ENCODE assay signal across 9 mouse cellular contexts in genomic region chr2:127341159-127341558, GRCm38 (mm10). TPM values are rescaled to one million over a fixed set of nuclear protein-coding genes. Genes with fewer than 3 reads are reported as not detected.
DNase-seq lines count a peak whose midpoint lies in the region; ATAC-seq and TF ChIP-seq lines count a peak whose summit lies in the region.
"Had no signal": no experiment of that assay in that cellular context is flagged by ENCODE, and none has a peak within 500 bp of the region (broad histone marks: within the 10 kb centered on the region; RNA-seq: fewer than 3 reads in every experiment).

No protein-coding gene starts in this region.

- H3K36me3 ChIP-seq in midbrain, embryonic 11.5 days (ENCODE audit: control insufficient read depth, insufficient read depth, low read length) = no peaks in the 10 kb centered on the region
- no peaks in the 10 kb centered on the region for H3K36me3 ChIP-seq in midbrain, embryonic 16.5 days (ENCODE audit: control insufficient read depth, insufficient read depth, low read length)
- no peaks in the 10 kb centered on the region for H3K36me3 ChIP-seq in limb, embryonic 14.5 days (ENCODE audit: control insufficient read depth, insufficient read depth, low read length)

- ATAC-seq in midbrain, embryonic 11.5 days (ENCODE audit: low FRiP score) = peak; percentile 57
- ATAC-seq in midbrain, embryonic 16.5 days = no peak
- ATAC-seq in limb, embryonic 14.5 days (ENCODE audit: low FRiP score, low read depth) = no peak
- ATAC-seq in inflammation-experienced regulatory T-cells, adult 6 months = no peak

- H3K27me3 ChIP-seq in midbrain, embryonic 11.5 days (ENCODE audit: control insufficient read depth, insufficient read depth, low read length) = peaks cover 12% of the 10 kb centered on the region
- peaks cover 15% of the 10 kb centered on the region for H3K27me3 ChIP-seq in midbrain, embryonic 16.5 days (ENCODE audit: control insufficient read depth, insufficient read depth, low read depth, low read length)
- H3K27me3 ChIP-seq in limb, embryonic 14.5 days (ENCODE audit: control insufficient read depth, insufficient read depth, low read length) = peaks cover 10% of the 10 kb centered on the region; the same call in 1 of the 2 replicates

- DNase-seq in midbrain, embryonic 11.5 days (ENCODE audit: low spot score, missing footprints) = peak; percentile 93
- peak; percentile 66 for DNase-seq in ZHBTc4 (ENCODE audit: low read depth, low spot score)
- peak; percentile 77 for DNase-seq in embryo, embryonic 10 days (ENCODE audit: low spot score)
- peak; percentile 86 for DNase-seq in induced T-regulatory cell, adult 2 months (ENCODE audit: low read depth)
- DNase-seq in limb, embryonic 14.5 days (ENCODE audit: low spot score) = peak; percentile 53
- DNase-seq in ovary, postnatal 10 days (ENCODE audit: low spot score) = peak; percentile 15

- no peak overlapping the region for H3K27ac ChIP-seq in midbrain, embryonic 11.5 days (ENCODE audit: low read depth, low read length)
- H3K27ac ChIP-seq in midbrain, embryonic 16.5 days (ENCODE audit: low read length) = no peak overlapping the region
- H3K27ac ChIP-seq in limb, embryonic 14.5 days (replicated peaks; ENCODE audit: low read depth, low read length) = no peak overlapping the region

- 26% methylated on average over 3 of the region's 3 CpGs for WGBS in midbrain, embryonic 11.5 days
- 12% methylated on average over 3 of the region's 3 CpGs for WGBS in midbrain, embryonic 16.5 days
- 22% methylated on average over 3 of the region's 3 CpGs for WGBS in limb, embryonic 14.5 days

- no peaks in the 10 kb centered on the region for H3K9me3 ChIP-seq in midbrain, embryonic 11.5 days (ENCODE audit: control insufficient read depth, low read length)
- H3K9me3 ChIP-seq in midbrain, embryonic 16.5 days (replicated peaks; ENCODE audit: control insufficient read depth, low read length, poor library complexity, severe bottlenecking) = no peaks in the 10 kb centered on the region
- H3K9me3 ChIP-seq in limb, embryonic 14.5 days (ENCODE audit: control insufficient read depth, low read length) = no peaks in the 10 kb centered on the region

- no peak for TF ChIP-seq POLR2A in limb, embryonic 14.5 days (IDR thresholded peaks at IDR 0.05; ENCODE audit: borderline replicate concordance, extremely low read depth, insufficient read depth, insufficient read length)

- no peak overlapping the region for H3K4me3 ChIP-seq in midbrain, embryonic 11.5 days (ENCODE audit: low read depth, low read length)
- no peak overlapping the region for H3K4me3 ChIP-seq in midbrain, embryonic 16.5 days (ENCODE audit: low read depth, low read length)
- no peak overlapping the region for H3K4me3 ChIP-seq in limb, embryonic 14.5 days (replicated peaks; ENCODE audit: low read length)

- H3K4me2 ChIP-seq in midbrain, embryonic 11.5 days = no peak overlapping the region
- no peak overlapping the region for H3K4me2 ChIP-seq in midbrain, embryonic 16.5 days (ENCODE audit: low read length)
- H3K4me2 ChIP-seq in limb, embryonic 14.5 days (replicated peaks; ENCODE audit: low read depth, low read length, severe bottlenecking) = no peak overlapping the region

- no peak overlapping the region for H3K9ac ChIP-seq in midbrain, embryonic 11.5 days (ENCODE audit: low read length)
- no peak overlapping the region for H3K9ac ChIP-seq in midbrain, embryonic 16.5 days (ENCODE audit: low read depth, low read length)
- H3K9ac ChIP-seq in limb, embryonic 14.5 days (ENCODE audit: low read depth, low read length, severe bottlenecking) = no peak overlapping the region

- peaks cover 3% of the 10 kb centered on the region; the same call in 1 of the 2 replicates for H3K4me1 ChIP-seq in midbrain, embryonic 11.5 days (ENCODE audit: control insufficient read depth, insufficient read depth, low read length)
- no peaks in the 10 kb centered on the region for H3K4me1 ChIP-seq in midbrain, embryonic 16.5 days (ENCODE audit: control insufficient read depth, insufficient read depth, low read length)
- no peaks in the 10 kb centered on the region for H3K4me1 ChIP-seq in limb, embryonic 14.5 days (ENCODE audit: control insufficient read depth, insufficient read depth, low read length)

RNA-seq across cellular contexts. Expression of gene Astl, which starts 2.7 kb away (rescaled TPM):
- polyA plus RNA-seq in midbrain, embryonic 11.5 days (2014; fragmentation: Nextera tagmentation; extraction: Ambion mirVana) = not detected in 2 replicates
- not detected in 2 replicates for polyA plus RNA-seq in midbrain, embryonic 16.5 days (2015; fragmentation: Nextera tagmentation; extraction: Ambion mirVana)
- polyA plus RNA-seq in limb, embryonic 14.5 days (2012; rRNA removed) = 0.04 and 0.08 TPM in 2 replicates
- 0.14 and 0.40 TPM in 2 replicates for polyA plus RNA-seq in limb, embryonic 14.5 days (2014; fragmentation: Nextera tagmentation; extraction: Ambion mirVana)
- polyA plus RNA-seq in inflammation-experienced regulatory T-cells, adult 6 months (2017; shearing (Covaris generic)) = under 1 TPM in 2 of 3 experiments, not detected in 1; 0.21 to 0.35 TPM
- polyA plus RNA-seq: liver, embryonic 16.5 days had no signal

RNA-seq across cellular contexts. Expression of gene Dusp2, which starts 5.2 kb away (rescaled TPM):
- polyA plus RNA-seq in midbrain, embryonic 11.5 days (2014; fragmentation: Nextera tagmentation; extraction: Ambion mirVana) = 3.4 and 4.4 TPM in 2 replicates
- polyA plus RNA-seq in midbrain, embryonic 16.5 days (2015; fragmentation: Nextera tagmentation; extraction: Ambion mirVana) = 10.8 and 15.6 TPM in 2 replicates
- 5.7 and 7.8 TPM in 2 replicates for polyA plus RNA-seq in limb, embryonic 14.5 days (2012; rRNA removed)
- 7.4 and 7.6 TPM in 2 replicates for polyA plus RNA-seq in limb, embryonic 14.5 days (2014; fragmentation: Nextera tagmentation; extraction: Ambion mirVana)
- polyA plus RNA-seq in inflammation-experienced regulatory T-cells, adult 6 months (2017; shearing (Covaris generic)) = 10 to 100 TPM; 26.0 to 29.5 (median 27.9) TPM

RNA-seq across cellular contexts. Expression of gene Adra2b, which starts 21.8 kb away (rescaled TPM):
- polyA plus RNA-seq in midbrain, embryonic 11.5 days (2014; fragmentation: Nextera tagmentation; extraction: Ambion mirVana) = 2.8 and 2.9 TPM in 2 replicates
- polyA plus RNA-seq in midbrain, embryonic 16.5 days (2015; fragmentation: Nextera tagmentation; extraction: Ambion mirVana) = 0.20 and 0.21 TPM in 2 replicates
- polyA plus RNA-seq in limb, embryonic 14.5 days (2012; rRNA removed) = 0.21 and 0.33 TPM in 2 replicates
- polyA plus RNA-seq in limb, embryonic 14.5 days (2014; fragmentation: Nextera tagmentation; extraction: Ambion mirVana) = 0.48 and 0.52 TPM in 2 replicates
- under 1 TPM in 1 of 3 experiments, not detected in 2; 0.13 TPM for polyA plus RNA-seq in inflammation-experienced regulatory T-cells, adult 6 months (2017; shearing (Covaris generic))

Comparison
In these comparisons a context has a peak if more than half of its experiments do, and no peak if none do; other contexts are left out.
1. DNase-seq: peak in every context shown above with its lines; median percentile 93 in midbrain, embryonic 11.5 days; 86 in induced T-regulatory cell, adult 2 months; 77 in embryo, embryonic 10 days; 66 in ZHBTc4; 53 in limb, embryonic 14.5 days; 15 in ovary, postnatal 10 days.